Mouse (Mus musculus) embryonic stem cell, embryonic (primary cell): ENCODE measurements at regions not wholly inside any gene's neighbourhood (a gene's known extent, or its start where the extent isn't known, plus 50 kb on each side); places are given as distances from the start of the nearest gene placed in this dataset.

Source experiments
- CTCF ChIA-PET, 4 experiments: fragments of 300-600 bp in 2 of 4; fragments of 350-600 bp in 2 of 4; sonication (Branson Sonifier 250); formaldehyde crosslinking; loops; one replicate each; lab custom pipeline; 2022; ENCODE audit warnings: inconsistent platforms in 2 of 4; lab: Charles Lee
- POLR2A ChIA-PET, 4 experiments: fragments of 300-600 bp in 2 of 4; fragments of 350-600 bp in 2 of 4; sonication (Branson Sonifier 250); formaldehyde crosslinking; loops; one replicate each; lab custom pipeline; 2022; ENCODE audit warnings: antibody characterized with exemption in 4 of 4, inconsistent platforms in 1 of 4; lab: Charles Lee

DNA sequence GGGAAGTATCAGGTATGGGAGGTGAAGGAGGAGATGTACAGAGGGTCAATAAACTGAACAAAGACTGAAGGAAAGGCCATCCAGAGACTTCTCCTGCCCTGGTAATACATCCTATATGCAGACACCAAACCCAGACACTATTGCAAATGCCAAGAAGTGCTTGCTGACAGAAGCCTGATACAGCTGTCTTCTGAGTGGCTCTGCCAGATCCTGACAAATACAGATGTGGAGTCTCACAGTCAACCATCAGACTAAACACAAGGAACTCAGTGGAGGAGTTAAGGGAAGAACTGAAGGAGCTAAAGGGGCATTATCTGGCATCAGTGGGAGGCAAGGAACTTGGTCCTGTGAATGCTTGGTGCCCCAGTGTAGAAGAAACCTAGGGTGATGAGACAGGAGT is 557.1 kb downstream of the Speer2 start:
- CTCF ChIA-PET = interaction anchor here in 1 of 4 experiments (0.6 kb wide), 1 partner anchor 23 kb away, joined by 3 read pairs; no protein-coding TSS in a partner anchor
- POLR2A ChIA-PET = interaction anchor here in 1 of 4 experiments (0.6 kb wide), 1 partner anchor 990 kb away, joined by 3 read pairs; no protein-coding TSS in a partner anchor

DNA sequence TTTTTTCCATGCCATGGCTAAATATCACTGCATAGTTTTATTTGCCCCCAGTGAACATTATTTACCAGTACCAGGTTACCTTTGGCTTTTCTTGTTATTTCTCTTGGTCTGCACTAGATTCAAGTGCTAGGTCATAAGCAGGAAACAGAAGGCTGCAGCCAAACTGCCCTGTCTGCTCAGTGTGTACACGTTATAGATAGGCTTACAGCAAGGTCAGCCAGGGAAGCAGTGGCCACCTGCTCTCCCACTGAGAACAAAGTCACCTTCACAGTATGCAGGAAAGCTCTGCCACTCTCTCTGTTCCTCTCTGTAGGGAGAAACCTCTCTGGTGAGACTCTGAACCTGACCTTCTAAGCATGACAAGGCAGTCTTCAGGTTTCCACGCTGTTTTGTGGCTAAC is 561.0 kb downstream of the Speer2 start:
- ChIA-PET CTCF (no interaction called here), POLR2A (no interaction called here)
